Mouse (Mus musculus) liver, embryonic 15.5 days (tissue): ENCODE data around the gene Amer3. TPM values are rescaled to one million over a fixed set of nuclear protein-coding genes. Genes with fewer than 3 reads are reported as not detected.
"Not testable (repeated sequence)": the region's sequence is repeated elsewhere in the genome, so short reads cannot be mapped to it uniquely, and the experiment has no call there.

Experiments used
- ATAC-seq: fragments of 200-750 bp; cut with Nextera tagmentation; 2 replicates; pipeline ENCODE4 v1.8.0; 2017; ENCODE audit warnings: moderate number of reproducible peaks, mild to moderate bottlenecking, moderate library complexity; ENCODE audit not compliant: insufficient read depth
- H3K27ac ChIP-seq: fragments of 300-500 bp; sonication (generic); replicated peaks from 2 replicates; pipeline ENCODE4 v1.5.1; 2015; ENCODE audit warnings: mild to moderate bottlenecking, inconsistent platforms
- H3K27me3 ChIP-seq: fragments of 300-500 bp; sonication (generic); 2 replicates; pipeline ENCODE4 v1.6.1; 2015; ENCODE audit warnings: mild to moderate bottlenecking, inconsistent platforms
- H3K36me3 ChIP-seq: fragments of 300-500 bp; sonication (generic); replicated peaks from 2 replicates; pipeline ENCODE4 v1.6.1; 2015; ENCODE audit warnings: moderate library complexity, mild to moderate bottlenecking, inconsistent platforms
- H3K4me1 ChIP-seq: fragments of 300-500 bp; sonication (generic); replicated peaks from 2 replicates; pipeline ENCODE4 v1.6.1; 2015; ENCODE audit warnings: inconsistent platforms
- H3K4me2 ChIP-seq: fragments of 300-500 bp; sonication (generic); 2 replicates; pipeline ENCODE4 v1.6.1; 2015; ENCODE audit warnings: moderate library complexity, mild to moderate bottlenecking, inconsistent platforms
- H3K4me3 ChIP-seq: fragments of 300-500 bp; sonication (generic); replicated peaks from 2 replicates; pipeline ENCODE4 v1.5.1; 2015; ENCODE audit warnings: mild to moderate bottlenecking, inconsistent platforms
- H3K9ac ChIP-seq: fragments of 300-500 bp; sonication (generic); 2 replicates; pipeline ENCODE4 v1.6.1; 2015; ENCODE audit warnings: moderate library complexity, mild to moderate bottlenecking, inconsistent platforms
- H3K9me3 ChIP-seq: fragments of 300-500 bp; sonication (generic); replicated peaks from 2 replicates; pipeline ENCODE4 v1.6.1; 2016; ENCODE audit warnings: inconsistent platforms
- WGBS: fragments of 180-500 bp; shearing (Covaris S2); methylation state at CpG from one replicate; pipeline ENCODE4 v1.1.7; 2015; ENCODE audit warnings: mixed read lengths; ENCODE audit not compliant: insufficient replicate concordance; 5-methylcytosine and 5-hydroxymethylcytosine counted together
- polyA plus RNA-seq: library from polyadenylated mRNA; unstranded; fragments of >200 nt; fragmentation: Nextera tagmentation; extraction: Ambion mirVana; gene quantifications from 2 replicates; pipeline ENCODE4 v1.2.1, GENCODE M21; 2015

Gene Amer3
- polyA plus RNA-seq, 1 experiment from 2014 or later: 0.02 TPM

- no peak for ATAC-seq
- H3K4me1 ChIP-seq: no peaks in the 10 kb centered on the region
- H3K36me3 ChIP-seq: no peaks in the 10 kb centered on the region
- no peak overlapping the region for H3K4me2 ChIP-seq
- no peak overlapping the region for H3K27ac ChIP-seq
- no peak overlapping the region for H3K4me3 ChIP-seq
- no peak overlapping the region for H3K9ac ChIP-seq
- WGBS: 14% methylated on average over 8 of the region's 8 CpGs
- no peaks in the 10 kb centered on the region for H3K27me3 ChIP-seq
- no peaks in the 10 kb centered on the region for H3K9me3 ChIP-seq
These were observed 22.9 kb downstream of the Amer3 start for GRCm38 (mm10) chr1:34602363-34602762.

GRCm38 (mm10) chr1:34613801-34614200 is 34.3 kb downstream of the Amer3 start:
- Histone ChIP-seq H3K9me3 (no peaks in the 10 kb centered on the region), H3K27me3 (no peaks in the 10 kb centered on the region), H3K9ac (no peak overlapping the region), H3K4me3 (no peak overlapping the region), H3K4me2 (no peak overlapping the region), H3K4me1 (no peaks in the 10 kb centered on the region), H3K27ac (no peak overlapping the region), H3K36me3 (no peaks in the 10 kb centered on the region)
- WGBS: 63% methylated on average over 2 of the region's 2 CpGs
- no peak for ATAC-seq

GRCm38 (mm10) chr1:34620116-34620515 is 40.7 kb downstream of the Amer3 start:
- not testable (repeated sequence) for H3K9me3 ChIP-seq, H3K36me3 ChIP-seq, H3K27me3 ChIP-seq, ATAC-seq, H3K4me1 ChIP-seq, H3K27ac ChIP-seq, H3K4me3 ChIP-seq, H3K4me2 ChIP-seq, H3K9ac ChIP-seq
- WGBS: 77% methylated on average over 13 of the region's 13 CpGs

- H3K27ac ChIP-seq, H3K9ac ChIP-seq, H3K27me3 ChIP-seq, H3K36me3 ChIP-seq, H3K4me3 ChIP-seq, ATAC-seq, H3K9me3 ChIP-seq, H3K4me2 ChIP-seq, H3K4me1 ChIP-seq: not testable (repeated sequence)
- 64% methylated on average over 5 of the region's 5 CpGs for WGBS
These were observed 41.3 kb downstream of the Amer3 start for GRCm38 (mm10) chr1:34620761-34621160.

GRCm38 (mm10) chr1:34635711-34636110 is 56.3 kb downstream of the Amer3 start:
- Histone ChIP-seq H3K27me3 (no peaks in the 10 kb centered on the region), H3K4me3 (no peak overlapping the region), H3K27ac (no peak overlapping the region), H3K4me1 (no peaks in the 10 kb centered on the region), H3K9ac (no peak overlapping the region), H3K9me3 (no peaks in the 10 kb centered on the region), H3K36me3 (no peaks in the 10 kb centered on the region), H3K4me2 (no peak overlapping the region)
- no peak for ATAC-seq
- WGBS: 67% methylated on average over 18 of the region's 18 CpGs

Other genes with a start within 250 kb of the Amer3 start
- 22.2 and 25.0 TPM in 2 replicates for gene Ccdc115, start 140.0 kb upstream of the Amer3 start, polyA plus RNA-seq
- gene Imp4, start 139.8 kb upstream of the Amer3 start, polyA plus RNA-seq: 52.0 and 53.2 TPM in 2 replicates
- 17.8 and 18.2 TPM in 2 replicates for gene Ptpn18, start 119.9 kb upstream of the Amer3 start, polyA plus RNA-seq
- gene Prss39, start 81.2 kb upstream of the Amer3 start, polyA plus RNA-seq: not detected in 2 replicates
- not detected in 2 replicates for gene Cfc1, start 44.0 kb upstream of the Amer3 start, polyA plus RNA-seq
- not detected in 2 replicates for gene Prss40, start 18.7 kb upstream of the Amer3 start, polyA plus RNA-seq